Mouse (Mus musculus) kidney, adult 2 months (tissue): Measurements from ENCODE around the gene Noto.

Experiments used
- CTCF ChIP-seq: fragments of 200-500 bp; conservative IDR thresholded peaks from 2 replicates; pipeline ENCODE4 v1.5.1; 2011; ENCODE audit warnings: low read depth, mild to moderate bottlenecking, control low read depth, low read length, moderate library complexity, mixed read lengths; ENCODE audit not compliant: insufficient read depth, insufficient read length
- POLR2A ChIP-seq: fragments of 200-500 bp; IDR thresholded peaks from one replicate; pipeline ENCODE4 v1.6.1; 2011; ENCODE audit warnings: low read depth, low read length, control low read depth

- TF ChIP-seq CTCF: no peak
- TF ChIP-seq POLR2A: no peak
These were observed 10.2 kb downstream of the Noto start for GRCm38 (mm10) chr6:85433865-85434264.
